Mouse (Mus musculus): Measurements from ENCODE around the gene Kcnc1. TPM values are rescaled to one million over a fixed set of nuclear protein-coding genes. Genes with fewer than 3 reads are reported as not detected.

The Kcnc1 gene
- polyA plus RNA-seq, 1 experiment, result not detected

GRCm38 (mm10) chr7:46393116-46393515 lies 3.2 kb upstream of the Kcnc1 start:
- H3K4me1 ChIP-seq (ENCODE audit: control insufficient read depth, insufficient read depth, low read length), result peaks cover 9% of the 10 kb centered on the region
- TF ChIP-seq CTCF (IDR thresholded peaks at IDR 0.05; ENCODE audit: low read depth, low read length) (peak; percentile 75; the same call in 1 of the 2 replicates), POLR2A (IDR thresholded peaks at IDR 0.05; ENCODE audit: borderline replicate concordance, low read depth, low read length) (no peak)
- no peak overlapping the region for H3K4me3 ChIP-seq (ENCODE audit: insufficient read depth, low read length)
- no peak overlapping the region for H3K27ac ChIP-seq (ENCODE audit: insufficient read depth, low read depth, low read length)

GRCm38 (mm10) chr7:46393718-46394511 lies 2.4 kb upstream of the Kcnc1 start:
- Histone ChIP-seq H3K4me3 (ENCODE audit: insufficient read depth, low read length) (no peak overlapping the region), H3K4me1 (ENCODE audit: control insufficient read depth, insufficient read depth, low read length) (peaks cover 9% of the 10 kb centered on the region), H3K27ac (ENCODE audit: insufficient read depth, low read depth, low read length) (no peak overlapping the region)
- no peak for TF ChIP-seq CTCF (IDR thresholded peaks at IDR 0.05; ENCODE audit: low read depth, low read length)
- TF ChIP-seq POLR2A (IDR thresholded peaks at IDR 0.05; ENCODE audit: borderline replicate concordance, low read depth, low read length), result no peak

GRCm38 (mm10) chr7:46394933-46395332 lies 1.4 kb upstream of the Kcnc1 start:
- Histone ChIP-seq H3K4me3 (ENCODE audit: insufficient read depth, low read length) (no peak overlapping the region), H3K4me1 (ENCODE audit: control insufficient read depth, insufficient read depth, low read length) (peaks cover 7% of the 10 kb centered on the region), H3K27ac (ENCODE audit: insufficient read depth, low read depth, low read length) (no peak overlapping the region)
- no peak for TF ChIP-seq POLR2A (IDR thresholded peaks at IDR 0.05; ENCODE audit: borderline replicate concordance, low read depth, low read length)
- TF ChIP-seq CTCF (IDR thresholded peaks at IDR 0.05; ENCODE audit: low read depth, low read length), result no peak

- H3K4me1 ChIP-seq (ENCODE audit: control insufficient read depth, insufficient read depth, low read length), result 0 out of 2 replicates have a peak, but pooled peaks cover 4% of the 10 kb centered on the region
- H3K4me3 ChIP-seq (ENCODE audit: insufficient read depth, low read length), result no peak overlapping the region
- H3K27ac ChIP-seq (ENCODE audit: insufficient read depth, low read depth, low read length), result no peak overlapping the region
- no peak for TF ChIP-seq CTCF (IDR thresholded peaks at IDR 0.05; ENCODE audit: low read depth, low read length)
- TF ChIP-seq POLR2A (IDR thresholded peaks at IDR 0.05; ENCODE audit: borderline replicate concordance, low read depth, low read length), result no peak
Measured at GRCm38 (mm10) chr7:46395571-46395970, 726 bp upstream of the Kcnc1 start.

- no peak overlapping the region for H3K4me3 ChIP-seq (ENCODE audit: insufficient read depth, low read length)
- TF ChIP-seq POLR2A (IDR thresholded peaks at IDR 0.05; ENCODE audit: borderline replicate concordance, low read depth, low read length), result no peak
- TF ChIP-seq CTCF (IDR thresholded peaks at IDR 0.05; ENCODE audit: low read depth, low read length), result no peak
- H3K4me1 ChIP-seq (ENCODE audit: control insufficient read depth, insufficient read depth, low read length), result no peaks in the 10 kb centered on the region
- H3K27ac ChIP-seq (ENCODE audit: insufficient read depth, low read depth, low read length), result no peak overlapping the region
Measured at GRCm38 (mm10) chr7:46396928-46397731, 833 bp downstream of the Kcnc1 start.

- Histone ChIP-seq H3K4me1 (ENCODE audit: control insufficient read depth, insufficient read depth, low read length) (no peaks in the 10 kb centered on the region), H3K4me3 (ENCODE audit: insufficient read depth, low read length) (no peak overlapping the region), H3K27ac (ENCODE audit: insufficient read depth, low read depth, low read length) (no peak overlapping the region)
- TF ChIP-seq CTCF (IDR thresholded peaks at IDR 0.05; ENCODE audit: low read depth, low read length) (no peak), POLR2A (IDR thresholded peaks at IDR 0.05; ENCODE audit: borderline replicate concordance, low read depth, low read length) (no peak)
Measured at GRCm38 (mm10) chr7:46397732-46398333, 1.5 kb downstream of the Kcnc1 start.

GRCm38 (mm10) chr7:46398612-46399011 lies 2.3 kb downstream of the Kcnc1 start:
- no peaks in the 10 kb centered on the region for H3K4me1 ChIP-seq (ENCODE audit: control insufficient read depth, insufficient read depth, low read length)
- H3K27ac ChIP-seq (ENCODE audit: insufficient read depth, low read depth, low read length), result no peak overlapping the region
- TF ChIP-seq CTCF (IDR thresholded peaks at IDR 0.05; ENCODE audit: low read depth, low read length) (no peak), POLR2A (IDR thresholded peaks at IDR 0.05; ENCODE audit: borderline replicate concordance, low read depth, low read length) (no peak)
- H3K4me3 ChIP-seq (ENCODE audit: insufficient read depth, low read length), result no peak overlapping the region

GRCm38 (mm10) chr7:46399676-46400075 lies 3.4 kb downstream of the Kcnc1 start:
- TF ChIP-seq POLR2A (IDR thresholded peaks at IDR 0.05; ENCODE audit: borderline replicate concordance, low read depth, low read length), result no peak
- TF ChIP-seq CTCF (IDR thresholded peaks at IDR 0.05; ENCODE audit: low read depth, low read length), result no peak
- no peak overlapping the region for H3K4me3 ChIP-seq (ENCODE audit: insufficient read depth, low read length)
- no peaks in the 10 kb centered on the region for H3K4me1 ChIP-seq (ENCODE audit: control insufficient read depth, insufficient read depth, low read length)
- no peak overlapping the region for H3K27ac ChIP-seq (ENCODE audit: insufficient read depth, low read depth, low read length)

GRCm38 (mm10) chr7:46400346-46400745 lies 4.0 kb downstream of the Kcnc1 start:
- Histone ChIP-seq H3K27ac (ENCODE audit: insufficient read depth, low read depth, low read length) (no peak overlapping the region), H3K4me3 (ENCODE audit: insufficient read depth, low read length) (no peak overlapping the region), H3K4me1 (ENCODE audit: control insufficient read depth, insufficient read depth, low read length) (no peaks in the 10 kb centered on the region)
- TF ChIP-seq CTCF (IDR thresholded peaks at IDR 0.05; ENCODE audit: low read depth, low read length), result no peak
- TF ChIP-seq POLR2A (IDR thresholded peaks at IDR 0.05; ENCODE audit: borderline replicate concordance, low read depth, low read length), result no peak

Data from bone marrow macrophage, adult 2 months (primary cell).